Mouse (Mus musculus): ENCODE data around the gene Zmynd15.
"Not testable (repeated sequence)": the region's sequence is repeated elsewhere in the genome, so short reads cannot be mapped to it uniquely, and the experiment has no call there.

Zmynd15 gene

GRCm38 (mm10) chr11:70458688-70459600, at the start of gene Zmynd15:
TSS of gene Zmynd15 (plus strand) at chr11:70459433.
- peak; percentile 54 for DNase-seq

GRCm38 (mm10) chr11:70409594-70410296, 49.5 kb upstream of the Zmynd15 start, which contains the start of gene Pelp1:
TSS of gene Pelp1 (minus strand) at chr11:70410031.
- peak; percentile 98 for DNase-seq

DNA sequence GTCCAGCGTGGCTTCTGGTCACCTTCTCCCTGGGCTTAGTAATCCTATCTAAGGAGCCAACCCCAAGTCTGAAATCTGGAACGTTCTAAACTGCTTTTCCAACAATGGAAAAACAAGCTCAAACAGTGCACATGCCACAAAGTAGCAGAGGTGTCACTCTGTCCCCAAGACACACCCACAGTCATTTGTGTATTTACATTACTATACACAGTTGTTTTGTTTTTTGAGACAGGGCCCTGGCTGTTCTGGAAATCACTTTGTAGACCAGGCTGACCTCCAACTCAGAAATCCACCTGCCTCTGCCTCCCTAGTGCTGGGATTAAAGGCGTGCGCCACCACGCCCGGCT, 49.0 kb upstream of the Zmynd15 start:
- DNase-seq = no peak

DNA sequence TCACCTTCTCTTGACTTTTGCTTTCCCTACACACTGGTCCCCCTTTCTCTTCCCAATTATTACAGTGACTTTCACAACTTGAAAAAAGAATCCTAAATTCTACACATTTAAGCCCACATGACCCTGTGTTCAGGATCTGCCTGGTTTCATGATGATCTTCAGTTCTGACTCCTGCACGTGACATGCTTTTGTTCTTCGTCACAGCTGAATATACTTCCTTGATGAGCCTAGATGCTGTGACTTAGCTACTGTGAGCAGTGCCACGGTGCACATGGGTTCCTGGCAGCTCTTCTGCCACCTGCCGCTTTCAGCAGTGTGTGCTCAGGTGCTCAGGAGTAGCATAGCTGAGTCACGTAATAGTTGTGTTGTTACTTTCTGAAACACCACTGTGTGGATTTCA, 46.6 kb upstream of the Zmynd15 start:
- DNase-seq = no peak

DNA sequence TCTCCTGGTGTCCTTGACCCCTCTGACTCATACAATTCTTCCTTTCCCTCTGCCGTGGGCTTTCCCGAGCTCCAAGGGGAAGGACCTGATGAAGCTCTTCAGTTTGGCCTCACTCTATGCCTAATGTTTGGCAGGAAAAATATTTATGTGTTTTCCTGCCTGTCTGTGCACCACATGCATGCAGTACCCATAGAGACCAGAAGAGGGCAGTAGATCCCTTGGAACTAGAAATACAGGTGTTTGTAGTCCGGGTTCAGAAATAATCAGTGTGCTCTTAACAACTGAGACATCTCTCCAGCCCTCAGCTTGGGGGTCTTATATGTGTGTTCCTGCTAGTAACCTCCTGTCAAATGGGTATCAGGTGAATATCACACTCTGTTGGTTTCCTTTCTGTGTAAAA, 45.3 kb upstream of the Zmynd15 start:
- peak; percentile 84 for DNase-seq

DNA sequence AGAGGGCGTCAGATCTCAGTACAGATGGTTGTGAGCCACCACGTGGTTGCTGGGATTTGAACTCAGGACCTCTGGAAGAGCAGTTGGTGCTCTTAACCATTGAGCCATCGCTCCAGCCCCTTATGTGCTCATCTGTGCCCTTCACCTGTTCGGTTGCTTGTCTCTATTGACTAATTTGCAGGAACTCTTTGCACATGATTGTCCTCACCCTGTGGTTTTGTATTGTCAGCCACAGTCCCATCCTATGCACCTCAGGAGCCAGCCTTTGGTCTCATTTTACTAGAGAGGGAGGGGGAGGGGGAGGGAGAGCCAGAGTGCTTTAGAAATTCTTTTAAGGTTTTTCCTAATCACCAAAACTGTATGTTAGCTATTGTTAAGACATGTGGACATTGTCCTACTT, 41.0 kb upstream of the Zmynd15 start:
- DNase-seq = no peak

DNA sequence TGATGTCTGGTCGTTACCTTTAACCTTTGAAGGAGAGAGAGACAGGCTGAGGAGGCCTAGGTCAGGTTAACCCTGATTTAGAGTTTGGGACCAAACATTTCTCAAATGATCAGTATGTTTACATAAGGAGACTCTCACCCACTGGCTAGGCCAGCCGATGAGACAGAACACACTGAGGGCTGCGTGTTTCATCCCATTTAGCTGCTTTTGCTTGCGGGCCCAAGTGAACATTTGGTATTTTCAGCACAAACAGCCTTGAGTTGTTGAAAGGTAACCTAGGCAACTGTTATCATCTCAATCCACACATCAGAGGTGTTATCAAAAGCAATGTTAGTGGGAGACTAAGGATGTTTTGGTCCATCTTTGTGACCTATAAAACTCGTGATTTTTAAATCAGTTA, 39.7 kb upstream of the Zmynd15 start:
- DNase-seq = no peak

GRCm38 (mm10) chr11:70426598-70426997, 32.6 kb upstream of the Zmynd15 start:
- DNase-seq = not testable (repeated sequence)

- DNase-seq = no peak
These were observed 27.7 kb upstream of the Zmynd15 start for GRCm38 (mm10) chr11:70431574-70431973.

DNA sequence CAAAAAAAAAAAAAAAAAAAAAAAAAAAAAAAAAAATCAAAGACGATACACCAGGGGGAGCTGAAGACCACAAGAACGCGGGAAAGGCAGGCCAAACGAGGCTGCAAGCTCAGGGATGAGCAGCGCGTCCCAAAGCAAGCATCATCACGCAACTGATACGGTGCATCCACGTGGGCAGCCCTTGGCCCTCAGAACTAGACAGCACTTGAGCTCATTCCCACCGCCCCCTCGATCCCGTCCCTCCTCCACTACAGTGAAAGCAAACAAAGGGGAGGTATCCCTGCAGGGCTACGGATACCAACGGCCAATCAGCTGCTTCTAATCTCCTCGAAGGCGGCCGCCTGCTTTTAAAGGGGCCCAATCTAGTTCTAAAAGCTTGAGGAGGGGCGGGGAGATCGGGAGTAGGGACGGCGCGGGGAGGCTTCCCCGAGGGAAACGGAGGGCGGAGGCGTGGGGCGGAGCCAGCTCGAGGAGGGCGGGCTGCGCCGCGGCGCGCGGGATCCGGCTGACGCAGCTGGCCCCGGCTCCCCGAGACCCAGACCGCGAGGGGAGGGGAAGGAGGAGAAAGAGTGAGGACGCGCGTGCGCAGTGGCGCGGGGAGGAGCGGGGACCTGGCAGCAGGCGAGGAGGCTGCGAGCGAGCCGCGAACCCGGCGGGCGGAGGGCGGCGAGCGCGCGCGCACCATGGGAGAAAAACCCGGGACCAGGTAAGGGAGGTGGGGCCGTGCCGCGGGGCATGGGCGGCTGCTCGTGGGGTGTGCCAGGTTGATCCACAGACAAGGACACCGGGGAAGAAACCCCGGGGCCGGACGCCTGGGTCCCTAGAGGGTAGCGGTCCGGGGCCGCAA, 27.0 kb upstream of the Zmynd15 start, which contains the start of gene Arrb2:
TSS of gene Arrb2 (plus strand) at position 588 of the 847 bp plus-strand sequence.
- peak; percentile 99 for DNase-seq

- no peak for DNase-seq
These were observed 26.2 kb upstream of the Zmynd15 start for GRCm38 (mm10) chr11:70432895-70433568.

GRCm38 (mm10) chr11:70433569-70433943, 25.7 kb upstream of the Zmynd15 start:
- no peak for DNase-seq

DNA sequence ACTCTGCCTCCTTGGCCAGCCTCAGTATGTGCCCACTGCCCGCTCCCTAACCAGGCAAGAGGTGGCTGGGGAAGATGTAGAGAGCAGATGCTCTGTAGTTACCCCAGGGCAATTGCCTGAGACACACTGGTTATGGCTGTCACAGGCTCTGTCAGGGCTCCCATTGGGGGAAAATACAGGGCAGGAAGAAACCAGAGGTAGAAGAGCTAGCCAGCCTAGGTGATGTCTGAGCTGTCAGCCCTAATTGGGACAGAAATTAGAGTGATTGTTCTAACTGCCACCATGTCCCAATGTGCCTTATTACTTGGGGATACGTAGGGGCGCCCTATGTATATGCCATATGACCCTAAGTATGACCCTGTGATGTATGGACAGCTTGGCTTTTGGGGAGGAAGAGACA, 25.3 kb upstream of the Zmynd15 start:
- no peak for DNase-seq

- no peak for DNase-seq
These were observed 23.8 kb upstream of the Zmynd15 start for GRCm38 (mm10) chr11:70435476-70435875.

DNA sequence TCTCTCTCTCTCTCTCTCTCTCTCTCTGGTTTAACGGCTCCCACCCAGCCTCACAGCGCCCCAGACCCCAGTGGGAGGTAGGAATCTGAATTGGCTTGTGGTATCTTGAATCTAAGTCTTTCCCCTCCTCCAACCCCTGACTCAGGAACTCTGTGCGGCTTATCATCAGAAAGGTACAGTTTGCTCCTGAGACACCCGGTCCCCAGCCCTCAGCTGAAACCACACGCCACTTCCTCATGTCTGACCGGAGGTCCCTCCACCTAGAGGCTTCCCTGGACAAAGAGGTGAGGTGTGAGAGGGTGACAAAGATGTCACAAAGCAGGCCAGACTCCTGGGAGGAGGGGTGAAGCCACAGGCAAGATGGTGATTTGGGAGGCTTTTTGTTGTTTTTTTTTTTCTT, 21.8 kb upstream of the Zmynd15 start:
- no peak for DNase-seq

GRCm38 (mm10) chr11:70438728-70439374, 20.4 kb upstream of the Zmynd15 start:
- DNase-seq = no peak

GRCm38 (mm10) chr11:70440637-70441036, 18.6 kb upstream of the Zmynd15 start:
- DNase-seq = no peak

DNA sequence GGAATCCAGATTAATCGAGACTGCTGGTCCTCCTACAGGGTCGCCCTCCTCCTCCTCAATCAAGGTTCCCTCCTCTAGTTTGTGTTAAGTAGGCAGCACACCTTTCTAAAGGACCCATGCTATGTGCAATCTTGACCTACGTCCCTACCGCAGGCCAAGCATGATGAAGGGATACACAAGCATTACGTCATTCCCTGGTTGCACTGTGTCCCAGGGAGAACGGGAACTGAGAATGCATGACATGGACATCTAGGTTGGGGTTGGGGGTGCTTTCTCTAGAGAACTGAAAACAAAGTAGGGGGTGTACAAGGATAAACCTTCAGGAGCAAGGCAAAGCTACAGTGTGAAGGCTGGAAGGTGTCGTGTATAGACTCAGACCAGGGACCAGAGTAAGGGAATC, 17.4 kb upstream of the Zmynd15 start:
- no peak for DNase-seq

DNA sequence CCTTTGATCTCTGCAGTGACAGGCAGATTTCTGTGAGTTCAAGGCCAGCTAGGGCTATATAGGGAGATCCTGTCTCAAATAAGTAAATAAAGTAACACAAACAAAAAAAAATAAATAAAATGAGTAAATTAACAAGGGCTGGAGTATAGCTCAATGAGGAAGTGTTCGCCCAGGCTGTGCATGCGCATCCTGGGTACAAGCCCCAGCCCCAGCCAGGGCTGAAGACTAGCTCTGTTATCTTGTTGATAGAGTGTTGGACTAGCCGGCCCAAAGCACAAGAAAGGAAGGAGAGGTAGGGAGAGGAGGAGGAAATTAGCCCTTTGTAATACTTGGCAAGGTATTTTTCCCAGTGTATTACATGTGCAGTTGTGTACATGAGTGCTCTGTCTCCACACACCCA, 15.3 kb upstream of the Zmynd15 start:
- no peak for DNase-seq

DNA sequence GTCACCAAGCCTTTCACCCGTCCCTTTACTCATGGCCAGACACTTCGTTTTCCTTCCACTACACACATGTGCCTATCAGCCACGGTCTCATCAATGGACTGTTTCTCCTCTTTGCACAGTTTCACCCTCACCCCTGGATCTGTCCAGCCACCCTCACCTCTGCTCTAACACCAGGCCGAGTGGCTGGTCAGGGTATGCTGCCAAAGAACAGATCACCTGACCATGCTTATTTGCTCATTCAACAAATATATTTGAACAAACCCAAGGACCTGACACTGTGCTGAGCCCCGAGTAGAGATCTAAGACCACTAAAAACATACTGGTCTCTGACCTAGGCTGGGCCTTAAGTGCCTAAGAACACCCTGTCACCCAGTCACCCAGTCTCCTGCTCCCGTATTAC, 14.6 kb upstream of the Zmynd15 start:
- no peak for DNase-seq

DNA sequence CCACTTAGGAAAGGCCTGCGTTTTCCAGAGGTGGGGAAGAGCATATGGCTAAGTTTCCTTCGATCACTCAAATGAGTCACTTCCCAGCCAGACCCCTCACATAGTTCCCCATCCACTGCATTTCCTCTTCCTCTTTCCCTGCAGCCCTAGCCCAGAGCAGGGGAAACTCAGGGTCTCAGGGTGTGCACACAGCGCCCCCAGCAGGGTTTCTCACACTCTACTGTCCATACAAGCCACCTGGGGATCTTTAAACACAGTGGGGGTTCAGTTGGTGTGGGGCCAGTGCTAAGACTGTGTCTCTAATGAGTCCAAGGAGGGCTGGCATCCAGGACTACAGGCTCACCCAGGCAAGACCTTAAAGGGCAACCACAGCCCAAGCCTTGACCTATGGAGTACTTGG, 12.5 kb upstream of the Zmynd15 start:
- DNase-seq = no peak

GRCm38 (mm10) chr11:70447373-70447772, 11.9 kb upstream of the Zmynd15 start:
- no peak for DNase-seq

All from retina, postnatal 1 day (tissue).